Mouse (Mus musculus): ENCODE results near the gene Efhc1. TPM values are rescaled to one million over a fixed set of nuclear protein-coding genes. Genes with fewer than 3 reads are reported as not detected.

Efhc1 gene
- polyA plus RNA-seq, 1 experiment, result 0.09 TPM

GRCm38 (mm10) chr1:21010282-21010800 lies 58.9 kb downstream of the Efhc1 start:
- Histone ChIP-seq H3K79me3 (ENCODE audit: low read depth) (no peaks in the 10 kb centered on the region), H3K27me3 (ENCODE audit: control insufficient read depth, insufficient read depth, insufficient read length) (no peaks in the 10 kb centered on the region), H3K4me3 (ENCODE audit: insufficient read depth, poor library complexity, severe bottlenecking) (no peak overlapping the region), H3ac (ENCODE audit: control insufficient read depth, insufficient read length, low read depth) (no peak overlapping the region), H3K79me2 (ENCODE audit: control insufficient read depth, insufficient read depth) (no peaks in the 10 kb centered on the region), H3K36me3 (ENCODE audit: control insufficient read depth, insufficient read depth) (peaks cover 8% of the 10 kb centered on the region)
- TF ChIP-seq MAX (IDR thresholded peaks at IDR 0.05) (no peak), CEBPB (IDR thresholded peaks at IDR 0.05; ENCODE audit: low read depth) (no peak), MYOG (IDR thresholded peaks at IDR 0.05; ENCODE audit: control insufficient read depth, extremely low read depth, insufficient read length) (no peak)

GRCm38 (mm10) chr1:21014463-21014862 lies 63.0 kb downstream of the Efhc1 start:
- Histone ChIP-seq H3ac (ENCODE audit: control insufficient read depth, insufficient read length, low read depth) (no peak overlapping the region), H3K27me3 (ENCODE audit: control insufficient read depth, insufficient read depth, insufficient read length) (no peaks in the 10 kb centered on the region), H3K79me2 (ENCODE audit: control insufficient read depth, insufficient read depth) (no peaks in the 10 kb centered on the region), H3K79me3 (ENCODE audit: low read depth) (no peaks in the 10 kb centered on the region), H3K4me3 (ENCODE audit: insufficient read depth, poor library complexity, severe bottlenecking) (no peak overlapping the region), H3K36me3 (ENCODE audit: control insufficient read depth, insufficient read depth) (peaks cover 4% of the 10 kb centered on the region)
- TF ChIP-seq MYOG (IDR thresholded peaks at IDR 0.05; ENCODE audit: control insufficient read depth, extremely low read depth, insufficient read length) (no peak), FOSL1 (IDR thresholded peaks at IDR 0.05; ENCODE audit: insufficient read depth, low read length, poor library complexity, severe bottlenecking) (peak; percentile 96), CEBPB (IDR thresholded peaks at IDR 0.05; ENCODE audit: low read depth) (no peak), MAX (IDR thresholded peaks at IDR 0.05) (peak; percentile 66), MYOD1 (IDR thresholded peaks at IDR 0.05; ENCODE audit: control insufficient read depth, insufficient read length, low read depth) (peak; percentile 82)

- Histone ChIP-seq H3K36me3 (ENCODE audit: control insufficient read depth, insufficient read depth) (no peaks in the 10 kb centered on the region), H3ac (ENCODE audit: control insufficient read depth, insufficient read length, low read depth) (no peak overlapping the region), H3K4me3 (ENCODE audit: insufficient read depth, poor library complexity, severe bottlenecking) (no peak overlapping the region), H3K27me3 (ENCODE audit: control insufficient read depth, insufficient read depth, insufficient read length) (no peaks in the 10 kb centered on the region), H3K79me2 (ENCODE audit: control insufficient read depth, insufficient read depth) (no peaks in the 10 kb centered on the region), H3K79me3 (ENCODE audit: low read depth) (no peaks in the 10 kb centered on the region)
- TF ChIP-seq CEBPB (IDR thresholded peaks at IDR 0.05; ENCODE audit: low read depth), result no peak
- TF ChIP-seq MAX (IDR thresholded peaks at IDR 0.05), result no peak
- TF ChIP-seq FOSL1 (IDR thresholded peaks at IDR 0.05; ENCODE audit: insufficient read depth, low read length, poor library complexity, severe bottlenecking), result no peak
- no peak for TF ChIP-seq MYOG (IDR thresholded peaks at IDR 0.05; ENCODE audit: control insufficient read depth, extremely low read depth, insufficient read length)
- no peak for TF ChIP-seq USF1 (IDR thresholded peaks at IDR 0.05; ENCODE audit: low read depth)
- TF ChIP-seq CTCF (IDR thresholded peaks at IDR 0.05; ENCODE audit: control insufficient read depth, insufficient read depth, insufficient read length), result no peak
- TF ChIP-seq MYOD1 (IDR thresholded peaks at IDR 0.05; ENCODE audit: control insufficient read depth, insufficient read length, low read depth), result no peak
Measured at GRCm38 (mm10) chr1:21023101-21023500, 71.7 kb downstream of the Efhc1 start.

GRCm38 (mm10) chr1:21025203-21025602 lies 73.8 kb downstream of the Efhc1 start:
- Histone ChIP-seq H3K4me3 (ENCODE audit: insufficient read depth, poor library complexity, severe bottlenecking) (no peak overlapping the region), H3K79me3 (ENCODE audit: low read depth) (no peaks in the 10 kb centered on the region), H3ac (ENCODE audit: control insufficient read depth, insufficient read length, low read depth) (no peak overlapping the region), H3K36me3 (ENCODE audit: control insufficient read depth, insufficient read depth) (no peaks in the 10 kb centered on the region), H3K79me2 (ENCODE audit: control insufficient read depth, insufficient read depth) (no peaks in the 10 kb centered on the region), H3K27me3 (ENCODE audit: control insufficient read depth, insufficient read depth, insufficient read length) (no peaks in the 10 kb centered on the region)
- TF ChIP-seq MYOD1 (IDR thresholded peaks at IDR 0.05; ENCODE audit: control insufficient read depth, insufficient read length, low read depth) (no peak), MYOG (IDR thresholded peaks at IDR 0.05; ENCODE audit: control insufficient read depth, extremely low read depth, insufficient read length) (no peak), FOSL1 (IDR thresholded peaks at IDR 0.05; ENCODE audit: insufficient read depth, low read length, poor library complexity, severe bottlenecking) (no peak), CTCF (IDR thresholded peaks at IDR 0.05; ENCODE audit: control insufficient read depth, insufficient read depth, insufficient read length) (no peak), MAX (IDR thresholded peaks at IDR 0.05) (no peak), USF1 (IDR thresholded peaks at IDR 0.05; ENCODE audit: low read depth) (no peak), CEBPB (IDR thresholded peaks at IDR 0.05; ENCODE audit: low read depth) (no peak)

- Histone ChIP-seq H3K27me3 (ENCODE audit: control insufficient read depth, insufficient read depth, insufficient read length) (no peaks in the 10 kb centered on the region), H3K36me3 (ENCODE audit: control insufficient read depth, insufficient read depth) (no peaks in the 10 kb centered on the region), H3K79me2 (ENCODE audit: control insufficient read depth, insufficient read depth) (no peaks in the 10 kb centered on the region), H3ac (ENCODE audit: control insufficient read depth, insufficient read length, low read depth) (no peak overlapping the region), H3K79me3 (ENCODE audit: low read depth) (no peaks in the 10 kb centered on the region), H3K4me3 (ENCODE audit: insufficient read depth, poor library complexity, severe bottlenecking) (no peak overlapping the region)
- TF ChIP-seq MYOG (IDR thresholded peaks at IDR 0.05; ENCODE audit: control insufficient read depth, extremely low read depth, insufficient read length) (no peak), FOSL1 (IDR thresholded peaks at IDR 0.05; ENCODE audit: insufficient read depth, low read length, poor library complexity, severe bottlenecking) (no peak), MAX (IDR thresholded peaks at IDR 0.05) (no peak), USF1 (IDR thresholded peaks at IDR 0.05; ENCODE audit: low read depth) (no peak)
Measured at GRCm38 (mm10) chr1:21026534-21026933, 75.1 kb downstream of the Efhc1 start.

GRCm38 (mm10) chr1:21029000-21029399 lies 77.6 kb downstream of the Efhc1 start:
- H3K4me3 ChIP-seq (ENCODE audit: insufficient read depth, poor library complexity, severe bottlenecking), result no peak overlapping the region
- H3K79me3 ChIP-seq (ENCODE audit: low read depth), result no peaks in the 10 kb centered on the region
- no peaks in the 10 kb centered on the region for H3K27me3 ChIP-seq (ENCODE audit: control insufficient read depth, insufficient read depth, insufficient read length)
- TF ChIP-seq MAX (IDR thresholded peaks at IDR 0.05) (no peak), MYOG (IDR thresholded peaks at IDR 0.05; ENCODE audit: control insufficient read depth, extremely low read depth, insufficient read length) (no peak), USF1 (IDR thresholded peaks at IDR 0.05; ENCODE audit: low read depth) (no peak), MYOD1 (IDR thresholded peaks at IDR 0.05; ENCODE audit: control insufficient read depth, insufficient read length, low read depth) (no peak), CEBPB (IDR thresholded peaks at IDR 0.05; ENCODE audit: low read depth) (no peak), FOSL1 (IDR thresholded peaks at IDR 0.05; ENCODE audit: insufficient read depth, low read length, poor library complexity, severe bottlenecking) (no peak), CTCF (IDR thresholded peaks at IDR 0.05; ENCODE audit: control insufficient read depth, insufficient read depth, insufficient read length) (no peak)
- no peaks in the 10 kb centered on the region for H3K36me3 ChIP-seq (ENCODE audit: control insufficient read depth, insufficient read depth)
- no peak overlapping the region for H3ac ChIP-seq (ENCODE audit: control insufficient read depth, insufficient read length, low read depth)
- H3K79me2 ChIP-seq (ENCODE audit: control insufficient read depth, insufficient read depth), result no peaks in the 10 kb centered on the region
